In the genomic region with DNA sequence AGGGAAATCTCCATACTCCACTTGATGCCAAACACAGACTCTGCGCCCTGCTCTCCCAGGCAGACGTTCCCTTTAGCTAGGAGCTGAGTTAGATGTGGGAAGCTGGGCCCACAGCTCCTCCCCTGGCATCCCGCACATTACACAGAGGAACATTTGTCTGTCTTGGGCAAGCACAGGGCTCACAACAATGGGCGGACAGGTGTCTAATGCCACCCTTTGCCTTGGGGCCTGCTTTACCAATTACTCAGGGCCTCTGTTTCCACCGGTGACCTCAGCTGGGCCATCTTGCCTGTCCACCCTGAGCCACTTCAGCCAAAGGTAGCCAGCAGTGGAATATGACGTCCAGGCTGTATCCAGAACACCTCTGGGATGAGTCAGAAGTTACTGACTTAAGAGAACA, we compare ENCODE assay signal across 43 mouse cellular contexts. TPM values are rescaled to one million over a fixed set of nuclear protein-coding genes. Genes with fewer than 3 reads are reported as not detected.
"Had no signal": no experiment of that assay in that cellular context is flagged by ENCODE, and none has a peak within 500 bp of the region (broad histone marks: within the 10 kb centered on the region; RNA-seq: fewer than 3 reads in every experiment).

No protein-coding gene starts in this region.

- H3K27ac ChIP-seq: heart, embryonic 10.5 days; heart, embryonic 13.5 days; heart, embryonic 15.5 days; hindbrain, embryonic 10.5 days; hindbrain, embryonic 12.5 days; hindbrain, embryonic 13.5 days; hindbrain, embryonic 14.5 days; hindbrain, embryonic 15.5 days; hindbrain, postnatal 0 days; intestine, embryonic 15.5 days; kidney, embryonic 15.5 days; kidney, postnatal 0 days; layer of hippocampus, adult 2 months; left cerebral cortex, adult 2 months had no signal

- H3K27me3 ChIP-seq: hindbrain, embryonic 12.5 days; hindbrain, embryonic 13.5 days; hindbrain, embryonic 15.5 days; intestine, embryonic 15.5 days; kidney, embryonic 15.5 days had no signal

- H3K36me3 ChIP-seq: heart, embryonic 10.5 days; heart, embryonic 12.5 days; heart, embryonic 13.5 days; heart, embryonic 15.5 days; hindbrain, embryonic 10.5 days; hindbrain, embryonic 12.5 days; hindbrain, embryonic 13.5 days; hindbrain, embryonic 15.5 days; intestine, embryonic 15.5 days; kidney, embryonic 15.5 days had no signal

- H3K4me1 ChIP-seq: heart, embryonic 10.5 days; heart, embryonic 12.5 days; heart, embryonic 13.5 days; heart, embryonic 15.5 days; hindbrain, embryonic 13.5 days; hindbrain, embryonic 15.5 days; intestine, embryonic 15.5 days; kidney, embryonic 15.5 days had no signal

- DNase-seq: heart, postnatal 10 days; heart, postnatal 36 days; heart, postnatal 4 days; kidney, adult 11 months; kidney, adult 18-20 months; kidney, adult 2 months; kidney, adult 8-10 months; kidney, adult 9 months; kidney, postnatal 10 days; kidney, postnatal 14 days; kidney, postnatal 25 days; kidney, postnatal 36 days; kidney, postnatal 4 days; layer of hippocampus, adult 9-11 months; layer of hippocampus, postnatal 36 days had no signal

- H3K9ac ChIP-seq: heart, embryonic 12.5 days; heart, embryonic 13.5 days; heart, embryonic 15.5 days; hindbrain, embryonic 12.5 days; hindbrain, embryonic 13.5 days; hindbrain, embryonic 14.5 days; hindbrain, embryonic 15.5 days; intestine, embryonic 15.5 days; kidney, embryonic 15.5 days had no signal

- H3K4me3 ChIP-seq: heart, embryonic 10.5 days; heart, embryonic 12.5 days; heart, embryonic 13.5 days; heart, embryonic 15.5 days; hindbrain, embryonic 10.5 days; hindbrain, embryonic 12.5 days; hindbrain, embryonic 13.5 days; hindbrain, embryonic 15.5 days; intestine, embryonic 15.5 days; kidney, embryonic 15.5 days; layer of hippocampus, adult 2 months; left cerebral cortex, adult 2 months had no signal

- ATAC-seq: hindbrain, embryonic 16.5 days; hindbrain, postnatal 0 days; inflammation-experienced regulatory T-cells, adult 6 months; intestine, embryonic 15.5 days; intestine, embryonic 16.5 days; intestine, postnatal 0 days had no signal

- H3K9me3 ChIP-seq: heart, embryonic 10.5 days; heart, embryonic 12.5 days; heart, embryonic 13.5 days; heart, embryonic 15.5 days; hindbrain, embryonic 10.5 days; hindbrain, embryonic 13.5 days; hindbrain, embryonic 15.5 days; intestine, embryonic 15.5 days; kidney, embryonic 15.5 days had no signal

- H3K4me2 ChIP-seq: heart, embryonic 11.5 days; heart, embryonic 12.5 days; heart, embryonic 13.5 days; heart, embryonic 15.5 days; hindbrain, embryonic 12.5 days; hindbrain, embryonic 13.5 days; hindbrain, embryonic 14.5 days; hindbrain, embryonic 15.5 days; intestine, embryonic 15.5 days; kidney, embryonic 15.5 days had no signal

RNA-seq across cellular contexts. Expression of gene Mybph, which starts 31.8 kb away (rescaled TPM):
- total RNA-seq: heart, postnatal 25 days; heart, postnatal 36 days; heart, postnatal 4 days; hematopoietic stem cell, adult 5-6 weeks; hindbrain, postnatal 0 days; layer of hippocampus, adult 18-20 months; layer of hippocampus, adult 2 months; layer of hippocampus, postnatal 10 days had no signal
- polyA plus RNA-seq: inflammation-experienced regulatory T-cells, adult 6 months; intestine, embryonic 14.5 days; intestine, postnatal 0 days had no signal

RNA-seq across cellular contexts. Expression of gene Chit1, which starts 50.4 kb away (rescaled TPM):
- total RNA-seq: heart, postnatal 10 days; heart, postnatal 25 days; heart, postnatal 36 days; heart, postnatal 4 days; hematopoietic stem cell, adult 5-6 weeks; hindbrain, postnatal 0 days; layer of hippocampus, postnatal 36 days; left cerebral cortex, adult 18-20 months; left cerebral cortex, adult 2 months had no signal
- polyA plus RNA-seq: hindbrain, embryonic 10.5 days; hindbrain, embryonic 11.5 days; hindbrain, embryonic 12.5 days; inflammation-experienced regulatory T-cells, adult 6 months; intestine, embryonic 14.5 days; intestine, embryonic 15.5 days; intestine, embryonic 16.5 days; intestine, postnatal 0 days; kidney, adult 2 months; large intestine, adult 2 months had no signal
